Mouse (Mus musculus) forebrain, embryonic 14.5 days (tissue): ENCODE results near the gene Calhm3. TPM values are rescaled to one million over a fixed set of nuclear protein-coding genes. Genes with fewer than 3 reads are reported as not detected.

ENCODE experiments used
- ATAC-seq: fragments of 200-750 bp; cut with Nextera tagmentation; 2 replicates; pipeline ENCODE4 v1.8.0; 2017; ENCODE audit warnings: mild to moderate bottlenecking, moderate library complexity
- DNase-seq: peaks from one replicate; pipeline ENCODE4 v3.0.0-alpha.2; 2015; ENCODE audit warnings: low spot score
- H3K27ac ChIP-seq: fragments of 300-500 bp; sonication (generic); 2 replicates; pipeline ENCODE4 v1.5.1; 2014; ENCODE audit warnings: low read depth, mild to moderate bottlenecking, control low read depth, low read length, moderate library complexity
- H3K27me3 ChIP-seq: fragments of 300-500 bp; sonication (generic); replicated peaks from 2 replicates; pipeline ENCODE4 v1.6.1; 2014; ENCODE audit warnings: low read length, control low read depth, mixed read lengths; ENCODE audit not compliant: control insufficient read depth, insufficient read depth
- H3K36me3 ChIP-seq: fragments of 300-500 bp; sonication (generic); 2 replicates; pipeline ENCODE4 v1.6.1; 2014; ENCODE audit warnings: low read length, control low read depth; ENCODE audit not compliant: control insufficient read depth, insufficient read depth
- H3K4me1 ChIP-seq: fragments of 300-500 bp; sonication (generic); 2 replicates; pipeline ENCODE4 v1.6.1; 2014; ENCODE audit warnings: antibody characterized with exemption, low read length, control low read depth; ENCODE audit not compliant: control insufficient read depth, insufficient read depth
- H3K4me2 ChIP-seq: fragments of 300-500 bp; sonication (generic); 2 replicates; pipeline ENCODE4 v1.6.1; 2014; ENCODE audit warnings: mild to moderate bottlenecking, control low read depth, low read length
- H3K4me3 ChIP-seq: fragments of 300-500 bp; sonication (generic); 2 replicates; pipeline ENCODE4 v1.5.1; 2014; ENCODE audit warnings: low read depth, low read length, control low read depth
- H3K9ac ChIP-seq: fragments of 300-500 bp; sonication (generic); 2 replicates; pipeline ENCODE4 v1.6.1; 2014; ENCODE audit warnings: mild to moderate bottlenecking, low read length, control low read depth, moderate library complexity
- H3K9me3 ChIP-seq: fragments of 300-500 bp; sonication (generic); replicated peaks from 2 replicates; pipeline ENCODE4 v1.6.1; 2016; ENCODE audit warnings: low read length, control low read depth, mixed read lengths; ENCODE audit not compliant: control insufficient read depth
- whole genome bisulfite sequencing: fragments of 180-500 bp; shearing (Covaris S2); extraction: QIAGEN DNeasy Blood & Tissue Kit; methylation state at CpG from one replicate; pipeline ENCODE4 v1.1.7; 2014; 5-methylcytosine and 5-hydroxymethylcytosine counted together
- polyA plus RNA-seq: library from polyadenylated mRNA; unstranded; fragments of >200 nt; fragmentation: Nextera tagmentation; extraction: Ambion mirVana; gene quantifications from 2 replicates; pipeline ENCODE4 v1.2.1, GENCODE M21; 2014

Gene Calhm3
- polyA plus RNA-seq, 1 experiment from 2014 or later, result not detected

DNA sequence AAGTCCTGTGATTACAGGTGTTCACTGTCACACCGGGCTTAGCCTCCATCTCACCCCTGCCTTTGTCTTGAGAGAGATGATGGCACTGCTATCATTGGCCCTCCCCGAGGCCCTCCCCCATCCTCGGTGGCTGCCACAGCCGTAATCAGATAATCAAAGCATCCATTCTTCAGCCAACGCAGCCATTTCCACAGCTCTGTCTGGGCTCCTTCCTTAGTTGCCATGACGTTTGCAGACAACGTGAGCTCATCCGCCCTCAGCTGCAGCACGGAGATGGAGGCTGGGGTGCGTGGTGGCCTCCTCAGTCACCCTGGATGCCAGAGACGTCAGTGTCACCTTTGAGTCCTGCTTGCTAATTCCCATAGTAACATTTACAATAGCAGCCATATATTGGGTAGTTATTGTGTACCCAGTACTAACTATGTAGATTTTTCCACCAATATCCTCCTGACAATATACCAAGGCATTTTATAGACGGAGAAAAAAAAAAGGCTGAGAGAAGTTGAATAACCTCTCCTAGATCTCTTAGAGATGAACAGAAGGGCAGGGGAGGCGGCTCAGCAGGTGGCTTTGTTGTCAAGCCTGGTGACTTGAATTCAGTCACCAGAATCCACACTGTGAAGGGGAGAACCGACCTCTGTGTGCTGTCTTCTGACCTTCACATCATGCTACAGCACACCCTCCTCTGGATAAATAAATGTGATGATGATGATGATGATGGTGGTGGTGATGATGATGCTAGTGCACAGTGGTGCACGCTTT is 29.1 kb upstream of the Calhm3 start:
- Histone ChIP-seq H3K27ac (no peak overlapping the region), H3K9ac (no peak overlapping the region), H3K9me3 (no peaks in the 10 kb centered on the region; the same call in 1 of the 2 replicates), H3K4me1 (peaks cover 9% of the 10 kb centered on the region), H3K4me3 (no peak overlapping the region), H3K4me2 (no peak overlapping the region), H3K27me3 (peaks cover 1% of the 10 kb centered on the region; the same call in 1 of the 2 replicates), H3K36me3 (no peaks in the 10 kb centered on the region)
- 50% methylated on average over 15 of the region's 15 CpGs for WGBS
- DNase-seq (no peak), ATAC-seq (no peak)

DNA sequence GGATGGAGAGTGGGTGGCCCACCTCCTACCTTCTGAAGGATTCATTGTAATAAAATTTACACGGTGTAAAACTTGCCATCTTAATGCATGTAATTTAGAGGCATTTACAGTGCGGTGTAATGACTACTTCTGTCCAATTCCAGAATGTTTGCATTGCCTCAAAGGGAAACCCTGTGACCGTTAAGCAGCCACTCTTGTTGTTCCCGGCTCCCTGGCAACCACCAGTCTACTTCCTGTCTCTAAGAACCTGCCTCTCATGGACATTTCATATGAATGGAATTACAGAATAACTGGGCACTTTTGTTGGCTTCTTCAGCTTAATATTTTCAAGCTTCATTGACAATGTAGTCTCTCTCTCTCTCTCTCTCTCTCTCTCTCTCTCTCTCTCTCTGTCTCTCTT is 27.2 kb upstream of the Calhm3 start:
- Histone ChIP-seq H3K36me3 (no peaks in the 10 kb centered on the region), H3K4me2 (no peak overlapping the region), H3K27ac (no peak overlapping the region), H3K4me1 (peaks cover 9% of the 10 kb centered on the region), H3K9ac (no peak overlapping the region), H3K4me3 (no peak overlapping the region), H3K9me3 (no peaks in the 10 kb centered on the region; the same call in 1 of the 2 replicates), H3K27me3 (peaks cover 16% of the 10 kb centered on the region)
- ATAC-seq (no peak), DNase-seq (no peak)
- 63% methylated on average over 4 of the region's 4 CpGs for WGBS

DNA sequence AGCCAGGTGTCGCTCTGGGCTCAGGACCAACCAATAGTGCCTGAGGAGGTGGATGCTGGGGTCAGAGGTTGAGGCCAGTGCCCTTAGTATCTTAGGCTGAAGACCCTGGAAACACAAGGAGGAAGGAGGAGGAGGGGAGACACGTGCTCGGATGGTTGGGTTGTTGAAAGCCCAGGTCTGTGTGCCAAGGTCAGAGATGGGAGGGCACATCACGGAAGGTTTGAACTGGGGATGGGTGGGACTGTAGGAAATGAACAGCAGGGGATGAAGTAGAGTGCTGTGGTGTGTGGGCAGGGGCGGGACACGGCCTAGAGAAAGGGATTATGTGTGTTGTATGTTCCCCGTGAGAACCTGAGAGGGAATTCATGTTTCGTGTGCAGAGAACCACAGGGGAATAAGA is 26.7 kb upstream of the Calhm3 start:
- Histone ChIP-seq H3K4me2 (no peak overlapping the region), H3K4me3 (no peak overlapping the region), H3K27me3 (peaks cover 21% of the 10 kb centered on the region), H3K27ac (no peak overlapping the region), H3K9ac (no peak overlapping the region), H3K4me1 (peaks cover 9% of the 10 kb centered on the region), H3K36me3 (no peaks in the 10 kb centered on the region), H3K9me3 (no peaks in the 10 kb centered on the region; the same call in 1 of the 2 replicates)
- no peak for DNase-seq
- no peak for ATAC-seq
- 64% methylated on average over 8 of the region's 8 CpGs for WGBS

DNA sequence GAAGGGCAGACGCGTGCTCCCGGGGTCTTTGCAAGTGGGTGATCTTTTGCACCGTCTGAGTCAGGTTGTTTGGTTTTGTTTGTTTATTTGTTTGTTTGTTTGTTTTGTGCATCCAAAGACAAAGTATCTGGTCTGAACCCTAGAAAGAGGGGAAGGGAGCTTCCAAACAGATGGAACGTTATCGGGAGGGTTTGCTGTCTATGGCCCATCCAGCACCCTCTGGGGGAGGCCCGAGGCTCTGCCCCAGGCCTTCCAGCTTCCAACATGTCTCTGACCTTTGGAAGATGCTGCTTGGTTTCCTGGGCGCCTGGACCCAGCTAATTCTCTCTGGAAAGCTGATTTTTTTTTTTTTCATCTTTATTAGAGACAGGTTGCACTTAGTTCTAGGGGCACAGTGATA is 22.4 kb upstream of the Calhm3 start:
- DNase-seq (no peak), ATAC-seq (no peak)
- 12% methylated on average over 8 of the region's 8 CpGs for WGBS
- Histone ChIP-seq H3K9me3 (no peaks in the 10 kb centered on the region; the same call in 1 of the 2 replicates), H3K9ac (no peak overlapping the region), H3K36me3 (no peaks in the 10 kb centered on the region), H3K27ac (no peak overlapping the region), H3K4me2 (peak overlapping the region; percentile 96), H3K27me3 (peaks cover 34% of the 10 kb centered on the region), H3K4me1 (no peaks in the 10 kb centered on the region), H3K4me3 (peak overlapping the region; percentile 63)

DNA sequence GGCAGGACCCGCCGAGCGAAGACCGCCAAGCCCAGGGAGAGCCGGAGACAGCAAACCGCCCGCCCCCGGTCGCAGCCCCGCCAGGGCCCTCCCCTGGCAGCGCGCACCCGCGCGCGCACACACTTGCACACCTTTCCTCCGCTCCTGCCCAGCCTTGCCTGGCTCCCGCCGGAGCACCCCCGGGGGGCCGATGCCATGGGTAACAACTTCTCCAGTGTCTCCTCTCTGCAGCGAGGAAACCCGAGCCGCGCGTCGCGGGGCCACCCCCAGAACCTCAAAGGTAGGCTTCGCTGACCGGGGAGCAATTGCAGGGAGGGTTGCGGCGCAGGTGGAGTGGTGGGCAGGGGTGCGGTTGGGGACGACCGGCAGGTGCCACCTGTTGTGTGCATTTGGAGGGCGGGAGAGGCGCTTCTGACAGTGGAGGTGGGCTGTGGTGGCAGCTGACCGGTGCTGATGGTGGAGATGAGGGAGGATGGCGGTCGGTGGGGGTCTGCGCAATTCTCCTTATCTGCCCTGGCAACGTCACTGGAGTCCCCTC is 21.8 kb upstream of the Calhm3 start:
- ATAC-seq, result peak; percentile 42
- Histone ChIP-seq H3K9me3 (no peaks in the 10 kb centered on the region; the same call in 1 of the 2 replicates), H3K4me3 (peak overlapping the region; percentile 63), H3K27me3 (peaks cover 34% of the 10 kb centered on the region), H3K36me3 (no peaks in the 10 kb centered on the region), H3K27ac (peak overlapping the region; percentile 52), H3K4me1 (no peaks in the 10 kb centered on the region), H3K9ac (peak overlapping the region; percentile 71), H3K4me2 (peak overlapping the region; percentile 96)
- DNase-seq, result peak; percentile 35
- WGBS, result 0% methylated on average over 31 of the region's 42 CpGs

DNA sequence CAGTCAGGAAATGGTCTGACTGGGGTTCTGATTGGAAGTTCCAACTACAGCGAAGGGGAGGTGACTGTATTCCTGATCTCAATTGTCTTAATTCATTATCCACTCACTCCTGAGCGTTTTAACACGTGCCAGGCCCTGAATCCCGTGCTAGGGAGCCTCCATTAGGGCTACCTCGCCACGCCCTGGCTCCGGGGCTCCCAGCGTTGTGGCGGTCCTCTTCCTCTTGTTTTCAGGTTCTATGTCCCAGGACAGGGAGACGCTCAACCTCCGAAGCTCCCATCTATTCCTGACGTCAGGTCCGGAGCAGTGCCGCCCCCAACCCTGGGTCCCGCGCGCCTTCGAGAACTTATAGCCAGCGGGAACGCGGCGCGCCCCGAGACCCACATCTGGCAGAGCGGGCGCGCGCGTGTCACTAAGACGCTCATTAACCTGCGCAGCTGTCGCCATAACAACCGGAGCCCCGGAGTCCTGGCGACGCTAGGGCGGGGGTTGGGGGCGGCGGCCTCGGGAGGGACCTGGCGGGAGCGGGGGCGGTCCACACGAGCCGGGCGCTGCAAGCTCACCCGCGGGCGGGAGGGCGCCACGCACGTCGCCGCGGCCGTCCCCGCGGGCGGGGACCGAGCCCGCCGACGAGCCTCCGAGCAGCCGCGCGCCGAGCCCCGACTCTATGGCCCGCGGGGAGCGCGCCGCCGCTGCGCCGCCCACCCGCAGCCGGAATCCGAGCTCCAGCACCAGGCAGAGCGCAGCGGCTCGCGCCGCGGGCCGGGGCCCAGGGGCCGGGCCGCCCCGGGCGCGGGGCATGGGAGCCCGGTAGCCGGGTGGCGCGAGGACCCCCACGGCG is 21.1 kb upstream of the Calhm3 start, which contains the start of gene Neurl1a:
Gene Neurl1a (plus strand): TSS at position 390 of the 841 bp plus-strand sequence.
- no peaks in the 10 kb centered on the region for H3K36me3 ChIP-seq
- WGBS, result under 1% methylated on average over 76 of the region's 98 CpGs
- H3K27me3 ChIP-seq, result peaks cover 34% of the 10 kb centered on the region
- peak within 1 kb of the TSS; percentile 71 for H3K9ac ChIP-seq
- DNase-seq (peak; percentile 77), ATAC-seq (peak; percentile 80)
- peak within 1 kb of the TSS; percentile 63 for H3K4me3 ChIP-seq
- H3K27ac ChIP-seq, result peak within 1 kb of the TSS; percentile 52
- no peaks in the 10 kb centered on the region; the same call in 1 of the 2 replicates for H3K9me3 ChIP-seq
- no peaks in the 10 kb centered on the region for H3K4me1 ChIP-seq
- H3K4me2 ChIP-seq, result peak within 1 kb of the TSS; percentile 96

DNA sequence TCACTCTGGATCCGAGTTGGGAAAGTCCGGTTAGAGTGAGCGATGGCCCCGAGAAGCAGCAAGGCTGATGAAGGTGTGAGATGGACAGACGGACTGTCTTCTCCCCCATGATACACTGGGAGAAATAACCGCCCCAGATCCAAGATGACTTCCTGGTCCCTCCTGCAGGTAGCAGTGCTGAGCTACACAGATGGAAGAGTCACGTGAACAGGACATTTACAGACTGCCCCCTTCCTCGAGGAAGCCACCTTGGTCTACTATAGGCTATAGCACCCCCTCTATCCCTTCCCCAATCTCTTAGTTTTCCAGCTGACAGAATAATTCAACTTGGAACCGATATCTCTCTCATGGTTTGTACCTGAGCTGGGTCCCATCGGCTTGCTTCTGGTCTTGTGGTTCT is 20.4 kb upstream of the Calhm3 start:
- 19% methylated on average over 10 of the region's 10 CpGs for WGBS
- peak overlapping the region; percentile 96 for H3K4me2 ChIP-seq
- no peaks in the 10 kb centered on the region; the same call in 1 of the 2 replicates for H3K9me3 ChIP-seq
- peak overlapping the region; percentile 63 for H3K4me3 ChIP-seq
- ATAC-seq, result peak; percentile 21; the same call in 1 of the 2 replicates
- H3K9ac ChIP-seq, result no peak overlapping the region
- no peaks in the 10 kb centered on the region for H3K4me1 ChIP-seq
- H3K27ac ChIP-seq, result no peak overlapping the region
- peak; percentile 45 for DNase-seq
- H3K27me3 ChIP-seq, result peaks cover 34% of the 10 kb centered on the region
- H3K36me3 ChIP-seq, result no peaks in the 10 kb centered on the region

DNA sequence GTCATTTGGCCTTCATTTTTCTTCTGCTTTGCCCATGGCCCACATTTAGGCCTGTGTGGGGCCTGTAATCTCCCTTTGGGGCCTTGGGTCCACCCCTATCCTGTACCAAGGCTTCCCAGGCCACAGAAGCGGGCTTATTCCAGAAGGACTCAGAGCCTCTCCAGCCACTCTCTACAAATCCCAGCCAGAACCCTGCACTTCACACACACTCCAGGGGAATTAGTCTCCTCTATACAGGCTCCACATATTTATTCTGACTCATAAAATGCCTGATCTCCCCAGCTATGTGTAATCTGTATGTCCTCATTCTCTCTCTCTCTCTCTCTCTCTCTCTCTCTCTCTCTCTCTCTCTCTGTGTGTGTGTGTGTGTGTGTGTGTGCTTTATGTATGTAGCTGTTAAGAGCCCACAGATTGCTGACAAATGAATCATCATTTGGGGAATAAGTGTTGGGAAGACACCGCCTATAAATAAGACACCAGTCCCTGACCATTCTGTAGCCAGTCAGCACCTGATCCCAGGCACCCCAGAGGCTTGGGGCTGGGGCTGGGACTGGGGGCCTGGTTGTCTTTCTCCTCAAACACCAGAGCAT is 19.4 kb upstream of the Calhm3 start:
- no peaks in the 10 kb centered on the region; the same call in 1 of the 2 replicates for H3K9me3 ChIP-seq
- H3K27ac ChIP-seq, result no peak overlapping the region
- 68% methylated on average over 2 of the region's 2 CpGs for WGBS
- H3K4me3 ChIP-seq, result no peak overlapping the region
- no peaks in the 10 kb centered on the region for H3K36me3 ChIP-seq
- no peak overlapping the region for H3K9ac ChIP-seq
- peaks cover 34% of the 10 kb centered on the region for H3K27me3 ChIP-seq
- H3K4me2 ChIP-seq, result no peak overlapping the region
- no peaks in the 10 kb centered on the region for H3K4me1 ChIP-seq
- DNase-seq, result no peak
- no peak for ATAC-seq
